Mouse (Mus musculus) embryonic fibroblast, embryonic 13.5 days (primary cell): ENCODE measurements around the gene Fryl.

Experiments
- CTCF ChIP-seq: IDR thresholded peaks from 2 replicates; pipeline ENCODE4 v1.5.1; 2011; ENCODE audit warnings: mild to moderate bottlenecking, control low read depth, low read length, moderate library complexity, borderline replicate concordance; ENCODE audit not compliant: insufficient read depth
- POLR2A ChIP-seq: IDR thresholded peaks from 2 replicates; pipeline ENCODE4 v1.6.1; 2011; ENCODE audit warnings: low read depth, mild to moderate bottlenecking, control low read depth, low read length, moderate library complexity

DNA sequence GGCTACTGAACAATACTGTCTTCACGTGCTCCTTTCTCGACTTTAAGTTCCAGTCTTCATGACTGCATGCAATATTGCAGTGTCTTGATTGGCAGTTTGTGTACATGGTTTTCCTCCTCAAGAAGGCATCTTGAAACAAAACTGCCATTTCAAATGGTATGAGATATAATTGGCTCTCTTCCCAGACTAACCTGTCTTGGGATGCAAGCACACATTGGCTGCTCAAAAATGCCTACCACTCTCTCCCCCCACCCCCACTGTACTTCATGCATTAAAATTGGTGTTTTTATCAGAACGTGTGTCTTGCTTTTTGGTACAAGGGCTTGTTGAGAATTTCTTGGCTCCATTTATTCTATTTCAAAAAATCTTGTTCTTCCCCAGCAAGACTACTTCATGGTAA lies 51.4 kb downstream of the Fryl start:
- no peak for TF ChIP-seq POLR2A
- no peak for TF ChIP-seq CTCF
